Mouse (Mus musculus) cerebellum, adult (tissue): ENCODE measurements around the gene Elavl1.
A peak's percentile ranks its signal among the peaks of the same experiment; 100 is the strongest.
"Not testable (repeated sequence)": the region's sequence is repeated elsewhere in the genome, so short reads cannot be mapped to it uniquely, and the experiment has no call there.

ENCODE experiments used
- ATAC-seq: cut with Nextera tagmentation; 2 replicates; pipeline ENCODE4 v1.9.2; 2017; ENCODE audit warnings: mild to moderate bottlenecking, moderate library complexity, mixed read lengths; ENCODE audit not compliant: insufficient number of reproducible peaks, low FRiP score, low TSS enrichment

Gene Elavl1

GRCm38 (mm10) chr8:4324983-4325750 lies at the start of gene Elavl1, which contains the start of gene Ccl25:
Elavl1 (minus strand) TSS chr8:4325413.
Ccl25 (plus strand) TSS chr8:4325210.
- ATAC-seq: peak; percentile 96

- ATAC-seq: no peak
These were observed 47.4 kb upstream of the Elavl1 start for GRCm38 (mm10) chr8:4372657-4373056.

- ATAC-seq: no peak
These were observed 44.9 kb upstream of the Elavl1 start for GRCm38 (mm10) chr8:4370078-4370477.

DNA sequence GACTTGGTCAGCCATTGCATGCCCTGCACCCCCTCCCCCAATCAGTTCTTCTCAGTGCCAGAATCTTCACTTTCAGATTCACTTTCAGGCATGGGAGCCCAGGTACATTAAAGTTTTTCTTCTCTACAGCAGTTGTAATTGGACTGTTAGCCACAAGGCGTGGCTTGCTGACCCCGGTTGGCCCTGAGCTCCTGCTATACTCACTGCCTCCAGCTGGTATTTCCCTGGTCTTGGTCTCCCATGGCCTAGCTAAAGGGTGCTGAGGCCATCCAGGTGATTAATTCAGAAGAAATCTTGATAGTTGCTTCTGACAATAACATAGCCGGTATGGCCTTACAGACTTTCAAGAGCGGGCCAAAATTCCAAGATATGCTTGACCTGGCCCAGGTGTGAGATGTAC lies 43.3 kb upstream of the Elavl1 start:
- no peak for ATAC-seq

DNA sequence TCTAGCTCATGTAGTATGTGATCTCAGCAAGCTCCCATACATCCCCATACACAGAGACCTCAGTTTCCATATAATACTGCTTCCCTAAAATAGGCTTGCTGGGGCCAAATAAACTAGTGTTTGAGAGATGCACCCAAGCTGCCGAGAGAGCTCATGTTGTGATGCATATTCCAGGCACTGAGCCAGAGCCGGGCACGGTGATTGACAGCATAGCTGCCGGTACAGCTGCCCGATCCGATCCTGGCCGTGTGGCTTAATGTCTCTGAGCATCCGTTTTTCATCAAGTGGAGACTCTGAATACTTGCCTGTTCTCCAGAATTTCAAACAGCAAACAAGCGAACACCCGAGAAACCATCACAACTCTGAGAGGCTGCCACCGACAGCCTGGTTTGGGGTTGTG lies 42.6 kb upstream of the Elavl1 start:
- no peak for ATAC-seq

DNA sequence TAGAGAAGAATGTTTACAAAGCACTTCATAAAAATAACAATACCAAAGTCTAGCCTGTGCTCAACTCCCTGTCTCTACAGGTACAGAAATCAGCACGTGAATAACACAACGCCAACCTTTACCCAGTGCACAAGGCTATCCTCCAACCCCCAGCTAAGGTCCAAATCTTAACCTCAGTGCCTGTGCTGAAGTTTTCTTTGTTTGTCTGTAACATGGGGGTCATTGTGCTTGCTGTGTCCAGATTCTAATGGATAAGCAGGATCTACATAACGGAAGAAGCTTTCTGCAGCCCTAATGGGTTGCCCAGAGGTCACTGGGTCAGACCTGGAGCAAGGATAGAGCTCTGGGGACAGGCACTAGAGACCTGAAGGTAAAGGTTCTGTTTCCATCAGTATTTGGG lies 41.0 kb upstream of the Elavl1 start:
- no peak for ATAC-seq

DNA sequence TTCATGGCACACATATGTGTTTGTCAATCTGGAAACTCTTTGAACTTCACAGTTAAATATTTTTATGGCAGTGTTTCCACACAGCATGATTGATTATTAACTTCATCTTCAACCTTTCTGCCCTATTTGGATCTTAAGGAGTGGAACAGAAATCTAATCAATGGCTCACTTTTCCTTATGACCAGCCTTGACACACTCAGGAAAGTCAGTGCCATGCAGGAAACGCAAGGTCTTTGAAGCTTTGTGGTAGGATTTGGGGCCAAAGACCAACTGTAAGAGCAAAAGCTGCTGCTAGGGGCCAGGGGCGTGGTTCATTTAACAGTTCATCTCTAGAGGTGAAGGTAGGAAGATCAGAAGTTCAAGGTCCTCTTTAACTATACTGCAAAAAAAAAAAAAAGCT lies 35.7 kb upstream of the Elavl1 start:
- ATAC-seq: no peak

DNA sequence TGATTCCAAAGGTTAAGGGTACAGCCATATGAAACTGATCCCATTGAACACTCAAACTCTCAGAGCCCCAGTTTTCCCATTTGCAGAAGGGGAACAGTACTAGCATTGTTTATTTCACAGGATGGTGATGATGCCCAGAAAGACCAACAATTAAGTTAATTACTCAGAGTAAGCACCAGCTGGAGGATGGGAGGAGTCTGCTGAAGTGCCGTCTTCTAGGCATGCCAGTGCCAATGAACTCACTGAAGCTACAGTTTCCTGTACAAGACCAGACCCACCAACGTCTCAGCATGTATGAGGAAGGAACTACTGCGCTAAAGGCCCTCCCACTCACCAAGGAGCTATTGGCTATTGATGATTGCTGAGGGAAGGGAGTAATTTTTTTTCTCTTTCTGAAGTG lies 34.1 kb upstream of the Elavl1 start:
- ATAC-seq: no peak

DNA sequence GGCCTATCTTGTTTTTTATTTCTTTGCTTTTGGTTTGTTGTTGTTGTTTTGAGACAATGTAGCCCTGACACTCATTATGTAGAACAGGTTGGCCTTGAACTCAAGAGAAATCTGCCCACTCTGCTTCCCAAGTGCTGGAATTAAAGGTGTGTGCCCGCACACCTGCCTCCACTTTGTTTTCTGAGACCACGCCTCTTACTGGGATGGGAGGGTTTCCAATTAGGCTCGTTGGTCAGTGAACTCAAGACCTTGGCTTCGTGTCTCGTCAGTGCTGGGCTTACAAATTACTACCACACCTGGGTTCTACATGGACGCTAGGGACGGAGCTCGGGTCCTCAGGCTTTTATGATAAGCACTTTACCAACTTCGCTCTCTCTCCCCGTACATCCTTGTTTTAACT lies 30.2 kb upstream of the Elavl1 start:
- ATAC-seq: no peak

GRCm38 (mm10) chr8:4354516-4354915 lies 29.3 kb upstream of the Elavl1 start:
- ATAC-seq: no peak

DNA sequence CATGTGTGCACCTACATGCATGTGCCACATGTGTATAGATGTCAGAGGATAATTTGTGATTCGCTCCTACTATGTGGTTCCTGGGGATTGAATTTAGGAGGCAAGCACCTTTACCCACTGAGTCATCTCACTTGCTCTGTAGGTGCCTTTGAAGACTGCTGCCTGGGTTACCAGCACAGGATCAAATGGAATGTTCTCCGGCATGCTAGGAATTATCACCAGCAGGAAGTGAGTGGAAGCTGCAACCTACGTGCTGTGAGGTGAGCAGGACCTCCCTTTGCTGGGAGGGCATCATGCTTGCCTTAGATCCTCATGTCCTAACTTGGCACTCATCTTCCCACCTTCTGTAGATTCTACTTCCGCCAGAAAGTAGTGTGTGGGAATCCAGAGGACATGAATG lies 28.5 kb upstream of the Elavl1 start:
- ATAC-seq: no peak

DNA sequence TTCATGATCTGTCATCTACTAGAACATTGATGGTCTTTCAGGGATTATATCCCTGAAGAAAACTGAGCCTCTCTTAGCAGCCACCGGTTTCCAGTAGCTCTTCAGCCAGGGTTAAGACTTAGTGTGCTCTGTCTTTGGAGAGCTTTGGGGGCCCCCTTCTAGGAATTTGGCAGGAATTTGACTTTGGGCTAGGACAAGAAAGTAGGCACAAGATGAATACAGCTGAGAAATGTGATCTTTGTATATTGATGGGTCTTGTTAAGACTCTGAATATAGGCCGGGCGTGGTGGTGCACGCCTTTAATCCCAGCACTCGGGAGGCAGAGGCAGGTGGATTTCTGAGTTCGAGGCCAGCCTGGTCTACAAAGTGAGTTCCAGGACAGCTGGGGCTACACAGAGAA lies 27.3 kb upstream of the Elavl1 start:
- ATAC-seq: not testable (repeated sequence)

DNA sequence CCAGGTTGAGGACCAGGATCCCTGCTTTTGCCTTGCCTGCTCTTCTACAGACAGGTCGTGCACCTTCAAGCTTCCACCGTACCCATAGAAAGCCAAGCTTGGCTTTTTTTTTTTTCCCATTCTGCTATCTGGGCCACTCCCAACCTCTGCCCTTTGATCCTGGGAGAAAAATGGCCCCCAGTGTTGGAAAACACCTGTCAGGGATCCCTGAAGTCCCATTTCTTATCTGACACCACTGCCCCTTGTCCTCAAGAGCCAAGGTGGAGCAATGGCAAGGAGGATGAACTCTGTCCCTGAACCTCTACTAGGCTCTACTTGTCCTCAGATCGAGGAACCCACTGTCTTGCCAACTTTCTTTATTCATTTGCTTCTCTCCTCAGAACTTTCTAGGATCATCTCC lies 25.4 kb upstream of the Elavl1 start:
- ATAC-seq: no peak

DNA sequence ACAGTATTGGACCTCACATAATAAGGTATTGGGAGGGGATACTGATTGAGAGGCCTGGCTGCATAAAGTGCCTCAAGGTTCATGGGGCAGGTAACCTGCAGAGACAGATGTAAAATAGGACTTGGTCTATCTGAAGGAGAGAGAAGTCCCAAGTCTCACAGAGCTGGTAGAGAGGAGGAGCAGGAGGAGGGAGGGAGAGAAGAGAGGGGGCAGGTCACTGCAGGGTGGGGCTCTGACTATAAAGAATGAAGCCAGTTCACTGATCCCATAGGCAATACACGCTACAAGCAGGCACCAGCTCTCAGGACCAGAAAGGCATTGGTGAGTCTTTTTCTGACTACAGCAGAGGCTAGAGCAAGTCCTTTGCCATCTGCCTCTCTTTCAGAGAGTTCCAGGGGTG lies 24.1 kb upstream of the Elavl1 start:
- no peak for ATAC-seq

GRCm38 (mm10) chr8:4348275-4348674 lies 23.1 kb upstream of the Elavl1 start:
- no peak for ATAC-seq

DNA sequence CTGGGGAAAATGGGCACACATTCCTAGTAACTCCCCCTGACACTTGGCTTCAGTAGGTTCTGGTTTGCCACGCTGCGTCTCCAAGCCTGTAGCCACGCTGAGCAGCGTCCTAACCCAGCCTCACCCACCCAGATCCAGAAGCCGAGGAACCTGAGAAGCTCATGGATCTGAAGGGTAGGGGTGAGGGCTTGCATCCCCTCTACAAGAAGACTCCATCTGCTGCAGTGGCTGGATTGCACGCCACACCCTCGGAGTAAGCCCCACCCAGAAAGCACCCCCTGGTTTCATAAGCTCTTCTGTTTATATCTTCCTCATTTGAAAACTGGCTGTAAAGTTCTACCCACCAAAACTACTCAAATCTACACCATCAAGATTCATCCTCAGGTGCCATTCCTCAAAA lies 22.4 kb upstream of the Elavl1 start:
- ATAC-seq: no peak

DNA sequence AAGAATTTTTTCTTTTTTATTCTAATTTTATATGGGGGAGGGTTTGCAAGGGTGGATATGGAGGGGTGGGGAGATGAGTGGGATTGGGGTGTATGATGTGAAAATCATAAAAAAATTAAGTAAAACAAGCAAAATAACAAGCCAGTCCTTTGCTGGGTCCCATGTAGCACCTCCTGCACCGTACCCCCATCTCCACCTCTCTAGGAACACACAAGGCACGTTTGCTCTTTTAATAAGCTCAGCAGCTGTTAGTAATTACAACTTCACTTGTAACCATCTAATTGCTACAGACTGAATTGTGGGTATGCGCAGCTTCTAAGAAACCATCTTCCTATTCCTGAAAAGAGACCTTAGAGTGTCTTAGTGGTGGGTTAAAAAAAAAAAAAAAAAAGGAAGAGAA lies 15.0 kb upstream of the Elavl1 start:
- ATAC-seq: no peak

GRCm38 (mm10) chr8:4335678-4336077 lies 10.5 kb upstream of the Elavl1 start:
- ATAC-seq: no peak

GRCm38 (mm10) chr8:4333966-4334365 lies 8.8 kb upstream of the Elavl1 start:
- ATAC-seq: no peak

DNA sequence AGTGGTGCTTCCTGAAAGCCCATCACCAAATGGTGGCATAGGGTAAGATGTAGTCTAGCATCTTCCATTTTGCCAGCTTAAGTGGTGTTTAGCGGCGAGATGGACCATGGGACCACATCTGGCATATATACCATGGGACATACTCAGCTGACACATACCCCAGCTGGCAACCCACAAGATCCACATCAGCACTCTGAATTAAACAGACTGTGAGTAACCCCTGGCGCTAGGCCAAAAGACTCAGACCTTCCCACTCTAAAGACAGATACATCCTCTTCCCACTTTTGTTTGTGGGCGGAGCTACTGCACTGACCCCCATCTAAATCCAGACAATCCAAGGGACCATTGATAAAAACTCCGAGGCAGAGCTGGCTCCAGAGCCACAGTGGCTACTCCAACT lies 3.8 kb upstream of the Elavl1 start:
- no peak for ATAC-seq

DNA sequence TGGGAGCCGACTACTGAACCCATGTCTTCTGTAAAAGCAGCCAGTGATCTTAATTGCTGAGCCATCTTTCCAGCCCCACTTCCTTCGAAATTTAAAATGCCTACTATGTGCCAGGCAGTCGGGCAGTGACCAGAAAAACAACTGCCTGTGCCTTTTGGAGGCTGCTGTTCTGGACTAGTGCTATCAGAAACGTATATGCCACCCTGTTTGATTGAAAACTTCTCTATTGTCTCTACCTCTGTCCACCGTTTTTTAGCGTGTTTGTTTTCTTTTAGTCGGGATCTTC lies 481 bp upstream of the Elavl1 start:
- no peak for ATAC-seq

- peak; percentile 54 for ATAC-seq
These were observed 688 bp downstream of the Elavl1 start for GRCm38 (mm10) chr8:4324525-4324924.

DNA sequence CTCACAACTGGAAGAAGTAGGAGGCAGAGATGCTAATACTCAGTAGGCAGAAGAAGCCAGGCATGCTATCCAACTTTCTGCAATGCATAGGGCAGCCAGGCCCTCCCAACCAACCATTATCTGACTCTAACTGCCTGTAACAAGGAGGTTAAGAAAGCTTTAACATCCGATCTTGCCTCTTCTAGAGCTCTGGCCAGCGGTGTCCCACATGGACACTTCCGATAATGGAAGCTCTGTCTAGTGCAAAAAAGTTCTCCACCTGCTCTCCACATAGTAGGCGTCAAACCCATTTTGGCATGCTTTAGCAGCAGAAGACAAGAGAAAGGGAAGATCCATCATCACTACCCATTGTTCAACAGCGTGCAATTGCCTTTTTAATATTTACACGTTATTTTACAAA lies 1.3 kb downstream of the Elavl1 start:
- ATAC-seq: no peak
